Mouse (Mus musculus) embryonic fibroblast, embryonic 13.5 days (primary cell): ENCODE results near the gene Cep170b.

Experiments
- CTCF ChIP-seq: IDR thresholded peaks from 2 replicates; pipeline ENCODE4 v1.5.1; 2011; ENCODE audit warnings: mild to moderate bottlenecking, control low read depth, low read length, moderate library complexity, borderline replicate concordance; ENCODE audit not compliant: insufficient read depth
- POLR2A ChIP-seq: IDR thresholded peaks from 2 replicates; pipeline ENCODE4 v1.6.1; 2011; ENCODE audit warnings: low read depth, mild to moderate bottlenecking, control low read depth, low read length, moderate library complexity

GRCm38 (mm10) chr12:112770396-112770795 lies 50.1 kb downstream of the Cep170b start:
- TF ChIP-seq CTCF (no peak), POLR2A (no peak)
